Mouse (Mus musculus) small intestine, adult 2 months (tissue): ENCODE data around the gene Chmp4b.

Source experiments
- CTCF ChIP-seq: fragments of 200-500 bp; IDR thresholded peaks from 2 replicates; pipeline ENCODE4 v1.5.1; 2012; ENCODE audit warnings: low read depth, mild to moderate bottlenecking, control low read depth, inconsistent platforms, low read length, moderate library complexity, mixed read lengths; ENCODE audit not compliant: insufficient replicate concordance, insufficient read length; ENCODE audit errors: extremely low read depth
- POLR2A ChIP-seq: fragments of 200-500 bp; IDR thresholded peaks from 2 replicates; pipeline ENCODE4 v1.6.1; 2012; ENCODE audit warnings: low read depth, mild to moderate bottlenecking, control low read depth, inconsistent platforms, low read length, moderate library complexity

GRCm38 (mm10) chr2:154604156-154604555 lies 47.3 kb upstream of the Chmp4b start:
- no peak for TF ChIP-seq CTCF
- no peak for TF ChIP-seq POLR2A
